Mouse (Mus musculus): ENCODE data around the gene Mlec.

DNA sequence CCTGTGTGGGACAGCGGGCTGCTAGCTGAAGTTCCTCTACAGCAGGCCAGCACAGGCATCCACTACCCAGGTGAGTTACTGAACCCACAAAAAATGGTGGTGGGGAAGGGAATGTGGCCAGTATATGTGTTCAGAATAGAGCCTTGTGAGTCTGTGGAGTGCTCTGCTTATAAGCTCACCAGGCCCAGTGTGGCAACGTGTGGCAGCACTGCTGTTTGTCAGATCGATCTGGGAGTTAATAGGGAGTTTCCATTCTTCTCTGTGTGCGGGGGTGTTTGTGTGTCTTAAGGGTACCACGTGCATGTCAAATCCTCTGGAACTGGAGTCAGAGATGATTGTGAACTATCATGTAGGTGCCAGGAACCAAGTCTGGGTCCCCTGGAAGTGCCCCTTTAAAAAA is 58.4 kb downstream of the Mlec start:
- no peak for TF ChIP-seq CTCF (IDR thresholded peaks at IDR 0.05; ENCODE audit: borderline replicate concordance, insufficient read depth, low read length)
- TF ChIP-seq POLR2A (IDR thresholded peaks at IDR 0.05; ENCODE audit: low read depth, low read length): no peak

Data from embryonic fibroblast, embryonic 13.5 days (primary cell).